Comparison of ENCODE assay signal across 8 mouse cellular contexts in genomic region chr11:97695712-97696401, GRCm38 (mm10). TPM values are rescaled to one million over a fixed set of nuclear protein-coding genes. Genes with fewer than 3 reads are reported as not detected.
DNase-seq lines count a peak whose midpoint lies in the region; ATAC-seq lines count a peak whose summit lies in the region.

No protein-coding gene starts in this region.

- no peaks in the 10 kb centered on the region for H3K9me3 ChIP-seq in lung, embryonic 16.5 days (ENCODE audit: control insufficient read depth, low read length)
- H3K9me3 ChIP-seq in intestine, embryonic 14.5 days (ENCODE audit: control insufficient read depth, low read length) = no peaks in the 10 kb centered on the region
- no peaks in the 10 kb centered on the region for H3K9me3 ChIP-seq in neural tube, embryonic 15.5 days (replicated peaks)

- peak; percentile 43 to 59 for DNase-seq in cerebellum, postnatal 14 days
- no peak for DNase-seq in cerebellum, postnatal 25 days
- DNase-seq in lung, postnatal 36 days = no peak
- DNase-seq in intestine, embryonic 14.5 days (ENCODE audit: low spot score) = no peak
- no peak for DNase-seq in ovary, postnatal 10 days (ENCODE audit: low spot score)
- no peak for DNase-seq in frontal cortex, postnatal 25 days (ENCODE audit: low spot score in 2 of 2)

- ATAC-seq in lung, embryonic 16.5 days (ENCODE audit: low read depth) = no peak
- ATAC-seq in intestine, embryonic 14.5 days (replicated peaks; ENCODE audit: low FRiP score, low TSS enrichment, low read depth) = no peak
- ATAC-seq in neural tube, embryonic 15.5 days (ENCODE audit: low FRiP score) = no peak

- H3K27me3 ChIP-seq in lung, embryonic 16.5 days (ENCODE audit: control insufficient read depth, insufficient read depth, low read depth, low read length) = no peaks in the 10 kb centered on the region
- no peaks in the 10 kb centered on the region for H3K27me3 ChIP-seq in intestine, embryonic 14.5 days (replicated peaks; ENCODE audit: control insufficient read depth, insufficient read depth, low read length)
- H3K27me3 ChIP-seq in neural tube, embryonic 15.5 days (replicated peaks) = no peaks in the 10 kb centered on the region

- peaks cover 19% of the 10 kb centered on the region for H3K36me3 ChIP-seq in lung, embryonic 16.5 days (ENCODE audit: control insufficient read depth, insufficient read depth, low read length)
- H3K36me3 ChIP-seq in intestine, embryonic 14.5 days (ENCODE audit: control insufficient read depth, insufficient read depth, low read length) = peaks cover 31% of the 10 kb centered on the region
- H3K36me3 ChIP-seq in neural tube, embryonic 15.5 days = peaks cover 20% of the 10 kb centered on the region

- H3K4me2 ChIP-seq in lung, embryonic 16.5 days (ENCODE audit: low read depth, low read length) = peak overlapping the region; percentile 45
- peak overlapping the region; percentile 20 for H3K4me2 ChIP-seq in intestine, embryonic 14.5 days (ENCODE audit: low read length)
- peak overlapping the region; percentile 90 for H3K4me2 ChIP-seq in neural tube, embryonic 15.5 days

- peak overlapping the region; percentile 90 for H3K27ac ChIP-seq in lung, embryonic 16.5 days (ENCODE audit: low read length)
- peak overlapping the region; percentile 24 for H3K27ac ChIP-seq in intestine, embryonic 14.5 days (ENCODE audit: low read depth)
- peak overlapping the region; percentile 79 for H3K27ac ChIP-seq in neural tube, embryonic 15.5 days (replicated peaks)

- 0 out of 2 replicates have a peak overlapping the region, but pooled peaks have one; percentile 3 for H3K4me3 ChIP-seq in lung, embryonic 16.5 days (ENCODE audit: low read length)
- no peak overlapping the region for H3K4me3 ChIP-seq in intestine, embryonic 14.5 days (ENCODE audit: low read depth, low read length)
- peak overlapping the region; percentile 95 for H3K4me3 ChIP-seq in neural tube, embryonic 15.5 days (replicated peaks)

- WGBS in lung, embryonic 16.5 days = 42% methylated on average over 9 of the region's 9 CpGs
- 47% methylated on average over 9 of the region's 9 CpGs for WGBS in intestine, embryonic 14.5 days
- 30% methylated on average over 9 of the region's 9 CpGs for WGBS in neural tube, embryonic 15.5 days

- H3K9ac ChIP-seq in lung, embryonic 16.5 days (ENCODE audit: low read length) = no peak overlapping the region
- H3K9ac ChIP-seq in intestine, embryonic 14.5 days (ENCODE audit: low read length) = no peak overlapping the region
- H3K9ac ChIP-seq in neural tube, embryonic 15.5 days (replicated peaks) = peak overlapping the region; percentile 28

- H3K4me1 ChIP-seq in lung, embryonic 16.5 days (replicated peaks; ENCODE audit: control insufficient read depth, insufficient read depth, low read length) = peaks cover 49% of the 10 kb centered on the region
- H3K4me1 ChIP-seq in intestine, embryonic 14.5 days (replicated peaks; ENCODE audit: control insufficient read depth, insufficient read depth, low read length) = peaks cover 37% of the 10 kb centered on the region
- peaks cover 57% of the 10 kb centered on the region for H3K4me1 ChIP-seq in neural tube, embryonic 15.5 days

RNA-seq across cellular contexts. Expression of gene Pcgf2, which starts 4.4 kb away (rescaled TPM):
- 16.2 and 16.5 TPM in 2 replicates for polyA plus RNA-seq in lung, embryonic 16.5 days (2015; fragmentation: Nextera tagmentation; extraction: Ambion mirVana)
- polyA plus RNA-seq in intestine, embryonic 14.5 days (2014; fragmentation: Nextera tagmentation; extraction: Ambion mirVana) = 19.2 and 19.7 TPM in 2 replicates
- 17.6 and 17.7 TPM in 2 replicates for polyA plus RNA-seq in neural tube, embryonic 15.5 days (2015; fragmentation: Nextera tagmentation; extraction: Ambion mirVana)

RNA-seq across cellular contexts. Expression of gene Psmb3, which starts 7.3 kb away (rescaled TPM):
- 430 and 457 TPM in 2 replicates for polyA plus RNA-seq in lung, embryonic 16.5 days (2015; fragmentation: Nextera tagmentation; extraction: Ambion mirVana)
- 473 and 491 TPM in 2 replicates for polyA plus RNA-seq in intestine, embryonic 14.5 days (2014; fragmentation: Nextera tagmentation; extraction: Ambion mirVana)
- 458 and 459 TPM in 2 replicates for polyA plus RNA-seq in neural tube, embryonic 15.5 days (2015; fragmentation: Nextera tagmentation; extraction: Ambion mirVana)

RNA-seq across cellular contexts. Expression of gene Cisd3, which starts 10.2 kb away (rescaled TPM):
- polyA plus RNA-seq in lung, embryonic 16.5 days (2015; fragmentation: Nextera tagmentation; extraction: Ambion mirVana) = 57.5 and 66.6 TPM in 2 replicates
- polyA plus RNA-seq in intestine, embryonic 14.5 days (2014; fragmentation: Nextera tagmentation; extraction: Ambion mirVana) = 41.2 and 47.9 TPM in 2 replicates
- 46.9 and 50.1 TPM in 2 replicates for polyA plus RNA-seq in neural tube, embryonic 15.5 days (2015; fragmentation: Nextera tagmentation; extraction: Ambion mirVana)

RNA-seq across cellular contexts. Expression of gene Mllt6, which starts 32.6 kb away (rescaled TPM):
- 3.4 and 4.0 TPM in 2 replicates for polyA plus RNA-seq in lung, embryonic 16.5 days (2015; fragmentation: Nextera tagmentation; extraction: Ambion mirVana)
- polyA plus RNA-seq in intestine, embryonic 14.5 days (2014; fragmentation: Nextera tagmentation; extraction: Ambion mirVana) = 4.6 and 4.8 TPM in 2 replicates
- 2.3 and 3.1 TPM in 2 replicates for polyA plus RNA-seq in neural tube, embryonic 15.5 days (2015; fragmentation: Nextera tagmentation; extraction: Ambion mirVana)

RNA-seq across cellular contexts. Expression of gene Pip4k2b, which starts 48.6 kb away (rescaled TPM):
- 1.3 and 2.2 TPM in 2 replicates for polyA plus RNA-seq in lung, embryonic 16.5 days (2015; fragmentation: Nextera tagmentation; extraction: Ambion mirVana)
- 1.7 and 1.9 TPM in 2 replicates for polyA plus RNA-seq in intestine, embryonic 14.5 days (2014; fragmentation: Nextera tagmentation; extraction: Ambion mirVana)
- polyA plus RNA-seq in neural tube, embryonic 15.5 days (2015; fragmentation: Nextera tagmentation; extraction: Ambion mirVana) = 3.8 and 5.0 TPM in 2 replicates

Comparison
In these comparisons a context has a peak if more than half of its experiments do, and no peak if none do; other contexts are left out.
1. DNase-seq: peak in cerebellum, postnatal 14 days (2 of 2); none in cerebellum, postnatal 25 days (0 of 2), lung, postnatal 36 days (single experiment), intestine, embryonic 14.5 days (single experiment), ovary, postnatal 10 days (single experiment) and frontal cortex, postnatal 25 days (0 of 2).
2. H3K27ac ChIP-seq: peak in every context shown above with its lines; median percentile 90 in lung, embryonic 16.5 days; 79 in neural tube, embryonic 15.5 days; 24 in intestine, embryonic 14.5 days.
3. H3K4me2 ChIP-seq: peak in every context shown above with its lines; median percentile 90 in neural tube, embryonic 15.5 days; 45 in lung, embryonic 16.5 days; 20 in intestine, embryonic 14.5 days.